Mouse (Mus musculus) embryonic facial prominence, embryonic 14.5 days (tissue): Measurements from ENCODE around the gene Rgs14. TPM values are rescaled to one million over a fixed set of nuclear protein-coding genes. Genes with fewer than 3 reads are reported as not detected.

Experiments
- ATAC-seq: fragments of 200-750 bp; cut with Nextera tagmentation; 2 replicates; pipeline ENCODE4 v1.8.0; 2017; ENCODE audit warnings: low read depth, moderate number of reproducible peaks, moderate TSS enrichment
- DNase-seq: peaks from one replicate; pipeline ENCODE4 v3.0.0-alpha.2; 2015; ENCODE audit warnings: low spot score
- H3K27ac ChIP-seq: fragments of 300-500 bp; sonication (generic); replicated peaks from 2 replicates; pipeline ENCODE4 v1.5.1; 2014; ENCODE audit warnings: low read depth, mild to moderate bottlenecking, low read length, moderate library complexity
- H3K27me3 ChIP-seq: fragments of 300-500 bp; sonication (generic); replicated peaks from 2 replicates; pipeline ENCODE4 v1.6.1; 2014; ENCODE audit warnings: low read length; ENCODE audit not compliant: control insufficient read depth, insufficient read depth
- H3K36me3 ChIP-seq: fragments of 300-500 bp; sonication (generic); 2 replicates; pipeline ENCODE4 v1.6.1; 2014; ENCODE audit warnings: low read length, mixed read lengths; ENCODE audit not compliant: control insufficient read depth, insufficient read depth
- H3K4me1 ChIP-seq: fragments of 300-500 bp; sonication (generic); 2 replicates; pipeline ENCODE4 v1.6.1; 2014; ENCODE audit warnings: antibody characterized with exemption, low read length; ENCODE audit not compliant: control insufficient read depth, insufficient read depth
- H3K4me2 ChIP-seq: fragments of 300-500 bp; sonication (generic); 2 replicates; pipeline ENCODE4 v1.6.1; 2014; ENCODE audit warnings: low read depth, mild to moderate bottlenecking, low read length, moderate library complexity, mixed read lengths
- H3K4me3 ChIP-seq: fragments of 300-500 bp; sonication (generic); 2 replicates; pipeline ENCODE4 v1.5.1; 2014; ENCODE audit warnings: low read depth, mild to moderate bottlenecking, low read length
- H3K9ac ChIP-seq: fragments of 300-500 bp; sonication (generic); 2 replicates; pipeline ENCODE4 v1.6.1; 2014; ENCODE audit warnings: low read depth, mild to moderate bottlenecking, low read length, moderate library complexity, mixed read lengths
- H3K9me3 ChIP-seq: fragments of 300-500 bp; sonication (generic); 2 replicates; pipeline ENCODE4 v1.6.1; 2016; ENCODE audit warnings: low read length; ENCODE audit not compliant: control insufficient read depth
- WGBS: fragments of 180-500 bp; shearing (Covaris S2); extraction: QIAGEN DNeasy Blood & Tissue Kit; methylation state at CpG from one replicate; pipeline ENCODE4 v1.1.7; 2014; 5-methylcytosine and 5-hydroxymethylcytosine counted together
- polyA plus RNA-seq: library from polyadenylated mRNA; unstranded; fragments of >200 nt; fragmentation: Nextera tagmentation; extraction: Ambion mirVana; gene quantifications from 2 replicates; pipeline ENCODE4 v1.2.1, GENCODE M21; 2014

Gene Rgs14
- polyA plus RNA-seq, 1 experiment from 2014 or later = 1.3 TPM

DNA sequence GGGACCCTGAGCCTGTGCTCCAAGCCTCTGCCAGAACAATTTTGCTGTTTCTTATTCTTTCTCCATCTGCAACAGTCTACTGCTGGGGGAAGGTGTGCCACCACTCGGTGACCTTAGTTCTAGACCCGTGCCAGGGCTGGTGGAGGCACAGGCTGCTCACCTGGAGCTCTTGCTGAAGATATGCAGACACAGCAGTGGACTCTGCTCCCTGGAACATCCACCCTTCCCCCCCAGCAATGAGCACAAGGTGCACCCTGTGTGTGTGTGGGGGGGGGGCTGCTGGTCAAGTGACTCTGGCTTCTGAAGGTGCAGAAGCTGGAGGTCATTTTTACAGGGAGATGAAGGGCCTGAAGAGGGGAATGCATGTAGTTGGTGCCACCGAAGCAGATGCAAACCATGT is 21.1 kb downstream of the Rgs14 start:
- Histone ChIP-seq H3K27me3 (no peaks in the 10 kb centered on the region), H3K27ac (no peak overlapping the region), H3K9me3 (no peaks in the 10 kb centered on the region), H3K9ac (no peak overlapping the region), H3K4me2 (no peak overlapping the region), H3K4me1 (no peaks in the 10 kb centered on the region), H3K36me3 (no peaks in the 10 kb centered on the region), H3K4me3 (no peak overlapping the region)
- ATAC-seq = no peak
- no peak for DNase-seq
- WGBS = 71% methylated on average over 3 of the region's 3 CpGs

DNA sequence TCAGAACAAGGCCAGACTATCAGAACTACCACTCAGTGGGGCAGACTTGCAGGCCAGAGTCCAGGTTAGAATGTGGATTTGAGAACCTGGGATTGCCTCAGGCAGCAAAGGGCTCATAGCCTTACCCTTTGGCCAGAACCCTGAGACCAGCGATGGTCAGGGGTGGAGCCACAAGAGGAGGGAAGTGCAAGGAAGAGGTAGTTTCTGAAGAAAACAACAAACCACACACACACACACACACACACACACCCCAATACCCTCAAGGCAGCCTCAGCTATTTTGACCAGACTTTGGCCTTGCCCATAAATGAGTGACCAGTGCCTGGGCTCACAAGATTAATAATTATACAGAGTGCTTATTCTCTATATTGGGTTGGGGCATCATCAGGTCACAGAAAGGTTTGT is 22.1 kb downstream of the Rgs14 start:
- no peaks in the 10 kb centered on the region for H3K27me3 ChIP-seq
- H3K4me3 ChIP-seq = no peak overlapping the region
- no peak for ATAC-seq
- H3K9me3 ChIP-seq = no peaks in the 10 kb centered on the region
- H3K4me1 ChIP-seq = no peaks in the 10 kb centered on the region
- H3K4me2 ChIP-seq = no peak overlapping the region
- DNase-seq = no peak
- no peaks in the 10 kb centered on the region for H3K36me3 ChIP-seq
- 80% methylated on average over 1 of the region's 1 CpGs for WGBS
- H3K27ac ChIP-seq = no peak overlapping the region
- no peak overlapping the region for H3K9ac ChIP-seq

DNA sequence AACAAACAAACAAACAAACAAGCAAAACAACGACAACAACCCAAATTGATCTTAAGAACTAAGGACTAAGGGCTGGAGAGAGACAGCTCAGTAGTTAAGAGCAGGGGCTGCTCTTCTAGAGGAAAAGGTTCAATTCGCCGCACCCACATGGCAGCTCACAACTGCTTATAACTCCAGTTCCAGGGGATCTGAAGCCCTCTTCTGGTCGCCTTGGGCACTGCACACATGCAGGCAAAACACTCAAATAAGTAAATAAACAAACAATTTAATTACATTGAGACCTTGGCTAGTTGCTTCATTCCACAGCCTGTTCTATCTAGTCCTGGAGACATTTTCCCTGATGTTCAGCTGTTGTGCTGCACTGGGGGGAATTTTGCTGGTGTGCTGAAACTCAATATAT is 23.4 kb downstream of the Rgs14 start:
- no peak overlapping the region for H3K4me2 ChIP-seq
- H3K36me3 ChIP-seq = no peaks in the 10 kb centered on the region
- H3K27ac ChIP-seq = no peak overlapping the region
- no peaks in the 10 kb centered on the region for H3K27me3 ChIP-seq
- no peak overlapping the region for H3K4me3 ChIP-seq
- no peaks in the 10 kb centered on the region for H3K4me1 ChIP-seq
- DNase-seq (no peak), ATAC-seq (no peak)
- WGBS = 66% methylated on average over 4 of the region's 4 CpGs
- no peaks in the 10 kb centered on the region for H3K9me3 ChIP-seq
- no peak overlapping the region for H3K9ac ChIP-seq

DNA sequence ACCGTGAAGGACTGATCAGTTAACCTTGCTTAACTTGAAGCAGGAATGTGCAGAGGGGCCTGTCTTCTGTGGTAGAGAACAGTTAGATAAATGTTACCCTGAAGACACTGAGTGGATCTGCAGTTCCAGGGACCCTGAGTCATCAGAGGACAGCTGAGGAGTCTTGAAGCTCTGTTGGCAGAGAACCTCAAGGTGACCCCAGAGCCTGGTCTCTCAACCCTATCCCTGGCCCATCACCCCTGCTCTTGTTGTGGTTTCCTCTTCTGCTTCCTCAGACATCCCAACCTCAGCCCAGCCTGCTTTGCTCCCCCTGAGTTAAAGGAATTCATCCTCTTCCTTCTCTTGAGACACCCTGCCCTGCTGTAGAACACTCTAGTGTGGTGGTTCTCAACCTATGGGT is 28.6 kb downstream of the Rgs14 start, which contains the start of gene Slc34a1:
Gene Slc34a1, plus strand, starts transcription at position 100 of the 400 bp plus-strand sequence.
- DNase-seq = no peak

DNA sequence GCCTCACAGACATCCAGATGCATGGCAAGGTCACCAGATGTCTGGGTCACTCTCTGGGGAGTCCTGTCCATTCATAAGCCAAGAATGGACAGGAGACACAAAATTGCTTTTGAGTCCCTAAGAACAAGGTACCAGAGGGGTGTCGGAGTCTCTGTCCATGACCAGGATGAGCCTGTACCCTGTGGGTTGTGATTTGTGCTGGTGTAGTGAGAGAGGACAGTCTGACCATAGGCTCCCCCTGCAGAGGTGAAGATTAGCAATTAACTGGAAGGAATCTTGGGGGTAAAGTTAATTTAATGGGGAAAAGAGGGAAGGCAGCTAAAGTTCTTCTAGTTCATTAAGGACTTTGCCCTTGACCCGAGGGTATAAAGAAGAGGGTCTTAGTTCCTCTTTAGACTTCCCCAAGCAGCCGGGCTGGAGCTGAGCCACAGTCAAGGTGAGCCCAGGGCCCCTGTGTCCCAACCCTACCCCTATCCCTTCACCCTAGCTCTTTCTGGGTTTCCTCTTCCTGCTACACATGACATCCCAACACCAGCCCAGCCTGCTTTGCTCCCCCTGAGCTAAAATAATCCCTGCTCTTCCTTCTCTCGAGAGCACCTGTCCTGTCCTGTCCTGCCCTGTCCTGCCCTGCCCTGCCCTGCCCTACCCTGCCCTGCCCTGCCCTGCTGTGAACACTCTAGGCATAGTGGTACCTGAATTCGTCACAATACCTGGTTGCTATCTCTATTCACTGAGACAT is 29.9 kb downstream of the Rgs14 start:
- no peak overlapping the region for H3K4me2 ChIP-seq
- H3K27me3 ChIP-seq = no peaks in the 10 kb centered on the region
- no peak overlapping the region for H3K4me3 ChIP-seq
- no peaks in the 10 kb centered on the region for H3K36me3 ChIP-seq
- no peak overlapping the region for H3K27ac ChIP-seq
- no peaks in the 10 kb centered on the region for H3K9me3 ChIP-seq
- DNase-seq = no peak
- H3K4me1 ChIP-seq = no peaks in the 10 kb centered on the region
- WGBS = 45% methylated on average over 5 of the region's 5 CpGs
- no peak overlapping the region for H3K9ac ChIP-seq
- ATAC-seq = no peak

More for the DNA sequence above, 28.6 kb downstream of the Rgs14 start, which contains the start of gene Slc34a1:
- WGBS = 75% methylated on average over 1 of the region's 1 CpGs
- Histone ChIP-seq H3K9me3 (no peaks in the 10 kb centered on the region), H3K4me3 (no peak within 1 kb of the TSS), H3K4me1 (no peaks in the 10 kb centered on the region), H3K27ac (no peak within 1 kb of the TSS), H3K27me3 (no peaks in the 10 kb centered on the region), H3K4me2 (no peak within 1 kb of the TSS), H3K9ac (no peak within 1 kb of the TSS), H3K36me3 (no peaks in the 10 kb centered on the region)
- no peak for ATAC-seq

GRCm38 (mm10) chr13:55400039-55400346 is 30.5 kb downstream of the Rgs14 start:
- Histone ChIP-seq H3K4me3 (no peak overlapping the region), H3K27me3 (no peaks in the 10 kb centered on the region), H3K4me1 (no peaks in the 10 kb centered on the region), H3K27ac (no peak overlapping the region), H3K9ac (no peak overlapping the region), H3K9me3 (no peaks in the 10 kb centered on the region), H3K4me2 (no peak overlapping the region), H3K36me3 (no peaks in the 10 kb centered on the region)
- WGBS = 79% methylated on average over 1 of the region's 1 CpGs
- DNase-seq = no peak
- ATAC-seq = no peak

GRCm38 (mm10) chr13:55403266-55403665 is 33.7 kb downstream of the Rgs14 start:
- WGBS = 60% methylated on average over 7 of the region's 7 CpGs
- Histone ChIP-seq H3K4me3 (no peak overlapping the region), H3K27ac (no peak overlapping the region), H3K4me2 (no peak overlapping the region), H3K9me3 (no peaks in the 10 kb centered on the region), H3K36me3 (no peaks in the 10 kb centered on the region), H3K9ac (no peak overlapping the region), H3K27me3 (no peaks in the 10 kb centered on the region), H3K4me1 (no peaks in the 10 kb centered on the region)
- DNase-seq = peak; percentile 10
- ATAC-seq = no peak

GRCm38 (mm10) chr13:55403935-55404852 is 34.7 kb downstream of the Rgs14 start:
- 59% methylated on average over 15 of the region's 15 CpGs for WGBS
- Histone ChIP-seq H3K27ac (no peak overlapping the region), H3K4me2 (no peak overlapping the region), H3K27me3 (no peaks in the 10 kb centered on the region), H3K36me3 (no peaks in the 10 kb centered on the region), H3K4me3 (no peak overlapping the region), H3K9me3 (no peaks in the 10 kb centered on the region), H3K9ac (no peak overlapping the region), H3K4me1 (no peaks in the 10 kb centered on the region)
- ATAC-seq = no peak
- DNase-seq = peak; percentile 21
